ENCODE assay signal across 10 mouse cellular contexts in genomic region chr11:52332421-52333118, GRCm38 (mm10). TPM values are rescaled to one million over a fixed set of nuclear protein-coding genes. Genes with fewer than 3 reads are reported as not detected.
DNase-seq lines count a peak whose midpoint lies in the region; ATAC-seq and TF ChIP-seq lines count a peak whose summit lies in the region.
"Had no signal": no experiment of that assay in that cellular context is flagged by ENCODE, and none has a peak within 500 bp of the region (broad histone marks: within the 10 kb centered on the region; RNA-seq: fewer than 3 reads in every experiment).

No protein-coding gene starts in this region.

- 0 out of 2 replicates have a peak overlapping the region, but pooled peaks have one; percentile 27 for H3K9ac ChIP-seq in liver, embryonic 12.5 days
- no peak overlapping the region for H3K9ac ChIP-seq in liver, embryonic 11.5 days (ENCODE audit: low read depth, low read length)
- H3K9ac ChIP-seq in intestine, embryonic 16.5 days (ENCODE audit: low read depth, low read length), result 0 out of 2 replicates have a peak overlapping the region, but pooled peaks have one; percentile 19
- no peak overlapping the region for H3K9ac ChIP-seq in stomach, embryonic 14.5 days (replicated peaks; ENCODE audit: low read depth, low read length)
- no peak overlapping the region for H3K9ac ChIP-seq in liver, postnatal 0 days (replicated peaks)
- H3K9ac ChIP-seq: lung, embryonic 15.5 days had no signal

- no peak for TF ChIP-seq CTCF in liver, postnatal 0 days (IDR thresholded peaks at IDR 0.05; ENCODE audit: low read depth)

- H3K27me3 ChIP-seq in liver, embryonic 12.5 days (replicated peaks), result peaks cover 6% of the 10 kb centered on the region; the same call in 1 of the 2 replicates
- H3K27me3 ChIP-seq in liver, embryonic 11.5 days (replicated peaks; ENCODE audit: control insufficient read depth, insufficient read depth, low read length), result no peaks in the 10 kb centered on the region
- H3K27me3 ChIP-seq in intestine, embryonic 16.5 days (replicated peaks; ENCODE audit: control insufficient read depth, insufficient read depth, low read length), result no peaks in the 10 kb centered on the region
- H3K27me3 ChIP-seq in stomach, embryonic 14.5 days (ENCODE audit: control insufficient read depth, insufficient read depth, low read length), result no peaks in the 10 kb centered on the region
- no peaks in the 10 kb centered on the region for H3K27me3 ChIP-seq in liver, postnatal 0 days (ENCODE audit: insufficient read depth, low read length)
- H3K27me3 ChIP-seq: lung, embryonic 15.5 days had no signal

- no peak for ATAC-seq in liver, embryonic 12.5 days
- no peak for ATAC-seq in liver, embryonic 11.5 days (replicated peaks; ENCODE audit: low FRiP score)
- ATAC-seq in intestine, embryonic 16.5 days, result peak; percentile 47; the same call in 1 of the 2 replicates
- ATAC-seq in stomach, embryonic 14.5 days (ENCODE audit: insufficient number of reproducible peaks, insufficient read depth, low FRiP score, low read depth), result peak; percentile 28; the same call in 1 of the 2 replicates
- ATAC-seq in megakaryocyte, adult 5-6 weeks (ENCODE audit: poor library complexity, severe bottlenecking), result no peak
- ATAC-seq in monocyte, adult 5-6 weeks (replicated peaks; ENCODE audit: insufficient number of reproducible peaks, low FRiP score, low TSS enrichment, poor library complexity, severe bottlenecking), result no peak
- ATAC-seq in liver, postnatal 0 days, result no peak

- DNase-seq in liver, embryonic 11.5 days (ENCODE audit: low spot score), result no peak
- peak; percentile 84 to 89 for DNase-seq in cerebellum, postnatal 10 days
- DNase-seq in liver, postnatal 0 days, result no peak

- H3K4me3 ChIP-seq in liver, embryonic 12.5 days, result no peak overlapping the region
- no peak overlapping the region for H3K4me3 ChIP-seq in liver, embryonic 11.5 days (ENCODE audit: low read depth, low read length)
- H3K4me3 ChIP-seq in intestine, embryonic 16.5 days (ENCODE audit: low read length), result no peak overlapping the region
- no peak overlapping the region for H3K4me3 ChIP-seq in stomach, embryonic 14.5 days (ENCODE audit: low read depth, low read length)
- no peak overlapping the region for H3K4me3 ChIP-seq in liver, postnatal 0 days (ENCODE audit: low read depth, low read length)
- H3K4me3 ChIP-seq: erythroblast, embryonic 14.5 days; lung, embryonic 15.5 days had no signal

- no peak for TF ChIP-seq EP300 in liver, postnatal 0 days (IDR thresholded peaks at IDR 0.05; ENCODE audit: low read depth)

- WGBS in liver, embryonic 12.5 days (ENCODE audit: insufficient replicate concordance), result 48% methylated on average over 16 of the region's 16 CpGs
- WGBS in liver, embryonic 11.5 days, result 46% methylated on average over 16 of the region's 16 CpGs
- 31% methylated on average over 16 of the region's 16 CpGs for WGBS in intestine, embryonic 16.5 days
- 31% methylated on average over 16 of the region's 16 CpGs for WGBS in stomach, embryonic 14.5 days
- 54% methylated on average over 16 of the region's 16 CpGs for WGBS in liver, postnatal 0 days (ENCODE audit: insufficient replicate concordance)

- H3K4me1 ChIP-seq in liver, embryonic 12.5 days, result no peaks in the 10 kb centered on the region
- H3K4me1 ChIP-seq in liver, embryonic 11.5 days (replicated peaks; ENCODE audit: control insufficient read depth, insufficient read depth, low read length), result no peaks in the 10 kb centered on the region; the same call in 1 of the 2 replicates
- peaks cover 16% of the 10 kb centered on the region for H3K4me1 ChIP-seq in intestine, embryonic 16.5 days (ENCODE audit: control insufficient read depth, insufficient read depth, low read length)
- 0 out of 2 replicates have a peak, but pooled peaks cover 3% of the 10 kb centered on the region for H3K4me1 ChIP-seq in stomach, embryonic 14.5 days (ENCODE audit: control insufficient read depth, insufficient read depth, low read length)
- no peaks in the 10 kb centered on the region for H3K4me1 ChIP-seq in liver, postnatal 0 days (ENCODE audit: insufficient read depth)

- H3K27ac ChIP-seq in liver, embryonic 12.5 days, result no peak overlapping the region
- no peak overlapping the region for H3K27ac ChIP-seq in liver, embryonic 11.5 days (ENCODE audit: low read depth, low read length)
- no peak overlapping the region for H3K27ac ChIP-seq in intestine, embryonic 16.5 days (ENCODE audit: low read length)
- H3K27ac ChIP-seq in stomach, embryonic 14.5 days (ENCODE audit: low read length), result no peak overlapping the region
- H3K27ac ChIP-seq in liver, postnatal 0 days (ENCODE audit: low read depth), result no peak overlapping the region
- H3K27ac ChIP-seq: lung, embryonic 15.5 days had no signal

- H3K9me3 ChIP-seq in liver, embryonic 12.5 days (replicated peaks), result no peaks in the 10 kb centered on the region
- H3K9me3 ChIP-seq in liver, embryonic 11.5 days (ENCODE audit: control insufficient read depth, low read length), result no peaks in the 10 kb centered on the region
- H3K9me3 ChIP-seq in intestine, embryonic 16.5 days (ENCODE audit: control insufficient read depth, low read length), result no peaks in the 10 kb centered on the region
- no peaks in the 10 kb centered on the region for H3K9me3 ChIP-seq in stomach, embryonic 14.5 days (ENCODE audit: control insufficient read depth, low read depth, low read length)
- H3K9me3 ChIP-seq in liver, postnatal 0 days (ENCODE audit: low read length), result no peaks in the 10 kb centered on the region
- H3K9me3 ChIP-seq: lung, embryonic 15.5 days had no signal

- no peaks in the 10 kb centered on the region for H3K36me3 ChIP-seq in liver, embryonic 12.5 days
- H3K36me3 ChIP-seq in liver, embryonic 11.5 days (ENCODE audit: control insufficient read depth, insufficient read depth, low read length), result no peaks in the 10 kb centered on the region
- no peaks in the 10 kb centered on the region for H3K36me3 ChIP-seq in intestine, embryonic 16.5 days (ENCODE audit: control insufficient read depth, insufficient read depth, low read length)
- H3K36me3 ChIP-seq in stomach, embryonic 14.5 days (ENCODE audit: control insufficient read depth, insufficient read depth, low read length), result no peaks in the 10 kb centered on the region
- H3K36me3 ChIP-seq in liver, postnatal 0 days (replicated peaks; ENCODE audit: insufficient read depth, low read length), result no peaks in the 10 kb centered on the region
- H3K36me3 ChIP-seq: lung, embryonic 15.5 days had no signal

- H3K4me2 ChIP-seq in liver, embryonic 12.5 days, result no peak overlapping the region
- H3K4me2 ChIP-seq in liver, embryonic 11.5 days, result no peak overlapping the region
- no peak overlapping the region for H3K4me2 ChIP-seq in intestine, embryonic 16.5 days (ENCODE audit: low read depth, low read length)
- H3K4me2 ChIP-seq in stomach, embryonic 14.5 days (replicated peaks; ENCODE audit: low read depth, low read length), result no peak overlapping the region
- H3K4me2 ChIP-seq in liver, postnatal 0 days (ENCODE audit: low read depth, low read length), result no peak overlapping the region
- H3K4me2 ChIP-seq: lung, embryonic 15.5 days had no signal

RNA-seq across cellular contexts. Expression of gene Vdac1, which starts 28.1 kb away (rescaled TPM):
- 156 and 159 TPM in 2 replicates for polyA plus RNA-seq in liver, embryonic 12.5 days (2016; fragmentation: Nextera tagmentation; extraction: Ambion mirVana)
- polyA plus RNA-seq in liver, embryonic 11.5 days (2014; fragmentation: Nextera tagmentation; extraction: Ambion mirVana), result 228 and 243 TPM in 2 replicates
- polyA plus RNA-seq in intestine, embryonic 16.5 days (2015; fragmentation: Nextera tagmentation; extraction: Ambion mirVana), result 311 and 337 TPM in 2 replicates
- 202 and 210 TPM in 2 replicates for polyA plus RNA-seq in stomach, embryonic 14.5 days (2014; fragmentation: Nextera tagmentation; extraction: Ambion mirVana)
- total RNA-seq in megakaryocyte, adult 5-6 weeks (2015), result 71.2 and 74.6 TPM in 2 replicates
- total RNA-seq in megakaryocyte, adult 5-6 weeks (2017), result 116 and 128 TPM in 2 replicates
- 58.8 to 66.7 TPM (median 64.5 TPM) in 3 replicates for total RNA-seq in monocyte, adult 5-6 weeks (2017)
- 101 and 104 TPM in 2 replicates for polyA plus RNA-seq in liver, postnatal 0 days (2015; fragmentation: Nextera tagmentation; extraction: Ambion mirVana)

RNA-seq across cellular contexts. Expression of gene Tcf7, which starts 49.8 kb away (rescaled TPM):
- 3.8 and 4.4 TPM in 2 replicates for polyA plus RNA-seq in liver, embryonic 12.5 days (2016; fragmentation: Nextera tagmentation; extraction: Ambion mirVana)
- polyA plus RNA-seq in liver, embryonic 11.5 days (2014; fragmentation: Nextera tagmentation; extraction: Ambion mirVana), result 6.6 and 6.8 TPM in 2 replicates
- 2.9 and 3.4 TPM in 2 replicates for polyA plus RNA-seq in intestine, embryonic 16.5 days (2015; fragmentation: Nextera tagmentation; extraction: Ambion mirVana)
- 4.4 and 5.3 TPM in 2 replicates for polyA plus RNA-seq in stomach, embryonic 14.5 days (2014; fragmentation: Nextera tagmentation; extraction: Ambion mirVana)
- 6.9 and 9.4 TPM in 2 replicates for total RNA-seq in megakaryocyte, adult 5-6 weeks (2015)
- total RNA-seq in megakaryocyte, adult 5-6 weeks (2017), result 1.2 and 1.8 TPM in 2 replicates
- 3.4 to 17.2 TPM (median 3.9 TPM) in 3 replicates for total RNA-seq in monocyte, adult 5-6 weeks (2017)
- 1.4 and 1.5 TPM in 2 replicates for polyA plus RNA-seq in liver, postnatal 0 days (2015; fragmentation: Nextera tagmentation; extraction: Ambion mirVana)

Comparison
In these comparisons a context has a peak if more than half of its experiments do, and no peak if none do; other contexts are left out.
1. H3K9ac ChIP-seq: peak in liver, embryonic 12.5 days (single experiment) and intestine, embryonic 16.5 days (single experiment); none in liver, embryonic 11.5 days (single experiment), stomach, embryonic 14.5 days (single experiment) and liver, postnatal 0 days (single experiment).
2. ATAC-seq: peak in intestine, embryonic 16.5 days (single experiment) and stomach, embryonic 14.5 days (single experiment); none in liver, embryonic 12.5 days (single experiment), liver, embryonic 11.5 days (single experiment), megakaryocyte, adult 5-6 weeks (single experiment), monocyte, adult 5-6 weeks (single experiment) and liver, postnatal 0 days (single experiment).
3. DNase-seq: peak in cerebellum, postnatal 10 days (2 of 2); none in liver, embryonic 11.5 days (single experiment) and liver, postnatal 0 days (single experiment).